Mouse (Mus musculus): ENCODE data around the gene 1110065P20Rik. TPM values are rescaled to one million over a fixed set of nuclear protein-coding genes. Genes with fewer than 3 reads are reported as not detected.

Gene 1110065P20Rik
- total and polyA plus RNA-seq, 3 experiments = 8.4 to 25.6 (median 12.7) TPM

GRCm38 (mm10) chr4:124825371-124825965 is 25.5 kb downstream of the 1110065P20Rik start:
- H3K36me3 ChIP-seq (replicated peaks) = peaks cover 96% of the 10 kb centered on the region

DNA sequence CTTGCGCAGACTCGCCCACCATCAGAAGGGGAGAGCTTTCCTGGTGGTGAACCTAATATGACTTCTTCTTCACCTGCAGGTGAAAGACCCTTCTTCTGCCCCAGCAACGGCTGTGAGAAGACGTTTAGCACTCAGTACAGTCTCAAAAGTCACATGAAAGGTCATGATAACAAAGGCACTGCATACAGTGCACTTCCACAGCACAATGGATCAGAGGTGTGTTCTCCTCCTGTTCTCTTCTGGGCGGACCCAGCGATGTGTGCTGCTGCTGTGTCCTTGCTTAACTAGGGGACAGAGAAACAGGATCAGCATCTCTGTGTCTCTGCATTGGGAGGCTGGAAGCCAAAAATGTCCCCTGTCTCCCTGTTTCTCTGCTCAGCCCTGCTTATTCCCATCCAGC is 26.0 kb downstream of the 1110065P20Rik start:
- no peak for ATAC-seq (ENCODE audit: extremely low read depth, insufficient number of reproducible peaks, low FRiP score, poor library complexity, severe bottlenecking)
- Histone ChIP-seq H3K4me3 (ENCODE audit: low read depth, low read length) (no peak overlapping the region), H3K36me3 (replicated peaks) (peaks cover 96% of the 10 kb centered on the region), H3K27me3 (ENCODE audit: insufficient read depth, low read length) (no peaks in the 10 kb centered on the region), H3K9me3 (replicated peaks) (no peaks in the 10 kb centered on the region), H3K4me1 (ENCODE audit: insufficient read depth, low read depth, low read length) (no peaks in the 10 kb centered on the region)
- no peak for DNase-seq (ENCODE audit: low spot score)
- TF ChIP-seq TAL1 (conservative IDR thresholded peaks at IDR 0.05; ENCODE audit: low read depth, low read length) (no peak), POLR2AphosphoS5 (IDR thresholded peaks at IDR 0.05; ENCODE audit: insufficient replicate concordance, low read depth, low read length) (no peak)

More at GRCm38 (mm10) chr4:124825371-124825965, 25.5 kb downstream of the 1110065P20Rik start:
- TF ChIP-seq GATA1 (IDR thresholded peaks at IDR 0.05; ENCODE audit: borderline replicate concordance, low read length) (no peak), CTCF (IDR thresholded peaks at IDR 0.05; ENCODE audit: low read depth, low read length) (no peak), GATA2 (IDR thresholded peaks at IDR 0.05; ENCODE audit: borderline replicate concordance, low read depth, low read length) (no peak), POLR2AphosphoS5 (IDR thresholded peaks at IDR 0.05; ENCODE audit: insufficient replicate concordance, low read depth, low read length) (no peak), TAL1 (conservative IDR thresholded peaks at IDR 0.05; ENCODE audit: low read depth, low read length) (no peak)
- H3K4me1 ChIP-seq (ENCODE audit: insufficient read depth, low read depth, low read length) = no peaks in the 10 kb centered on the region
- ATAC-seq (ENCODE audit: extremely low read depth, insufficient number of reproducible peaks, low FRiP score, poor library complexity, severe bottlenecking) (no peak), DNase-seq (ENCODE audit: low spot score) (no peak)
- no peaks in the 10 kb centered on the region for H3K9me3 ChIP-seq (replicated peaks)
- H3K4me3 ChIP-seq (ENCODE audit: low read depth, low read length) = no peak overlapping the region
- no peaks in the 10 kb centered on the region for H3K27me3 ChIP-seq (ENCODE audit: insufficient read depth, low read length)

- peaks cover 25% of the 10 kb centered on the region for H3K4me1 ChIP-seq (ENCODE audit: insufficient read depth, low read depth, low read length)
- no peaks in the 10 kb centered on the region for H3K27me3 ChIP-seq (ENCODE audit: insufficient read depth, low read length)
- no peak for ATAC-seq (ENCODE audit: extremely low read depth, insufficient number of reproducible peaks, low FRiP score, poor library complexity, severe bottlenecking)
- TF ChIP-seq GATA2 (IDR thresholded peaks at IDR 0.05; ENCODE audit: borderline replicate concordance, low read depth, low read length) (no peak), POLR2AphosphoS5 (IDR thresholded peaks at IDR 0.05; ENCODE audit: insufficient replicate concordance, low read depth, low read length) (no peak), GATA1 (IDR thresholded peaks at IDR 0.05; ENCODE audit: borderline replicate concordance, low read length) (no peak), TAL1 (conservative IDR thresholded peaks at IDR 0.05; ENCODE audit: low read depth, low read length) (no peak), CTCF (IDR thresholded peaks at IDR 0.05; ENCODE audit: low read depth, low read length) (no peak)
- DNase-seq (ENCODE audit: low spot score) = no peak
- H3K9me3 ChIP-seq (replicated peaks) = no peaks in the 10 kb centered on the region
- H3K4me3 ChIP-seq (ENCODE audit: low read depth, low read length) = no peak overlapping the region
- peaks cover 97% of the 10 kb centered on the region for H3K36me3 ChIP-seq (replicated peaks)
Measured at GRCm38 (mm10) chr4:124818832-124819231, 32.2 kb downstream of the 1110065P20Rik start.

- ATAC-seq (ENCODE audit: extremely low read depth, insufficient number of reproducible peaks, low FRiP score, poor library complexity, severe bottlenecking) = peak; percentile 93
- peaks cover 97% of the 10 kb centered on the region for H3K36me3 ChIP-seq (replicated peaks)
- no peak for TF ChIP-seq TAL1 (conservative IDR thresholded peaks at IDR 0.05; ENCODE audit: low read depth, low read length)
- no peak for TF ChIP-seq POLR2AphosphoS5 (IDR thresholded peaks at IDR 0.05; ENCODE audit: insufficient replicate concordance, low read depth, low read length)
- TF ChIP-seq CTCF (IDR thresholded peaks at IDR 0.05; ENCODE audit: low read depth, low read length) = no peak
- TF ChIP-seq GATA2 (IDR thresholded peaks at IDR 0.05; ENCODE audit: borderline replicate concordance, low read depth, low read length) = no peak
- no peak for TF ChIP-seq GATA1 (IDR thresholded peaks at IDR 0.05; ENCODE audit: borderline replicate concordance, low read length)
- DNase-seq (ENCODE audit: low spot score) = peak; percentile 17
- H3K4me3 ChIP-seq (ENCODE audit: low read depth, low read length) = no peak overlapping the region
- peaks cover 34% of the 10 kb centered on the region for H3K4me1 ChIP-seq (ENCODE audit: insufficient read depth, low read depth, low read length)
- H3K27me3 ChIP-seq (ENCODE audit: insufficient read depth, low read length) = no peaks in the 10 kb centered on the region
- no peaks in the 10 kb centered on the region for H3K9me3 ChIP-seq (replicated peaks)
Measured at GRCm38 (mm10) chr4:124817803-124818202, 33.2 kb downstream of the 1110065P20Rik start.

DNA sequence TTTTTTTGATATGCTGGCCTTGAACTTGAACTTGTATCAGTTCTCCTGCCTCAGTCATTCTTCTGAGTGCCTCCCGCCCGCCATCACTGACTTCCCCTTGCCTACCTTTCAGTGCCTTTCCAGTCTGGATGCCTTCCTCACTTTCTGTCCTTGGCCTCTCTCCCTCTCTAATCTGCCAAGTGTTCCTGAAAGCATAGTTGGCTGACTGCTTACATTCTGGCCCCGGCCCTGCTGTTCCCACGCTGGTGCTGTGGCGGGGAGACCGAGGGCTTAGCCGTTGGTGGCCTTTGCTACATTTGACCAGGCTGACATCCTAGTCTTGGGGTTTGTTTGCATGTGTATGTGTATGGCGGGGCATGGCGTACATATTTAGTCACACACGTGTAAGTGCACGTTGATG is 35.1 kb downstream of the 1110065P20Rik start:
- Histone ChIP-seq H3K4me1 (ENCODE audit: insufficient read depth, low read depth, low read length) (peaks cover 48% of the 10 kb centered on the region), H3K4me3 (ENCODE audit: low read depth, low read length) (no peak overlapping the region), H3K27me3 (ENCODE audit: insufficient read depth, low read length) (no peaks in the 10 kb centered on the region), H3K9me3 (replicated peaks) (no peaks in the 10 kb centered on the region), H3K36me3 (replicated peaks) (peaks cover 96% of the 10 kb centered on the region)
- ATAC-seq (ENCODE audit: extremely low read depth, insufficient number of reproducible peaks, low FRiP score, poor library complexity, severe bottlenecking) (no peak), DNase-seq (ENCODE audit: low spot score) (no peak)
- TF ChIP-seq GATA1 (IDR thresholded peaks at IDR 0.05; ENCODE audit: borderline replicate concordance, low read length) (no peak), GATA2 (IDR thresholded peaks at IDR 0.05; ENCODE audit: borderline replicate concordance, low read depth, low read length) (no peak), POLR2AphosphoS5 (IDR thresholded peaks at IDR 0.05; ENCODE audit: insufficient replicate concordance, low read depth, low read length) (no peak), TAL1 (conservative IDR thresholded peaks at IDR 0.05; ENCODE audit: low read depth, low read length) (no peak), CTCF (IDR thresholded peaks at IDR 0.05; ENCODE audit: low read depth, low read length) (no peak)

DNA sequence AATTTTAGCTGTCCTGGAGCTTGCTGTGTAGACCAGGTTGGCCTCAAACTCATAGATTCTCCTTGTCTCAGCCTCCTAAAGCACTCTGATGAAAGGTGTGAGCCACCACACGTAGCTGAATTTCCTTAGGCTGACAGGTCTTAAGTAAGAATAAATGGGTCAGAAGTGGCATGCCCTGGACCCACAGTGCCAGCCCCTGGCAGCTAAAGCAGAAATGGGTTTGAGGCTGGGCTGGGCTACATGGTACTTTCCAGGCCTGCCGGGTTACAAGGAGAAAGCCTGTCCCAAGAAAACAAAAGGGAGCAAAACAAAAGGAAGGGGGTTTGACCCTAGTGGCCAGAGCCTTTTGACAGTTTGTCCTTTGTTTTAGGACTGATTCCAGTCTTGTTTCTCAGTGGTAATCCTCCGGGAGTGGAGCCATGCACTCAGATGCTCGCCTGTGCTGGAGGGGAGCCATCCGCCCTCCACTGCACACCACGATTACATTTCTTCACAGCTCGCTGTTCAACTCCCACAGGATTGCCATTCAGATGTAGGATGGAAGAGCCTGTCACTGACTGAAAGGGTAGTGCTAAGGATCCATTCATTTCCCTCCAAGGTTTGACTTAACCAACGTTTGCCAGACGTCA is 39.5 kb downstream of the 1110065P20Rik start:
- no peak for ATAC-seq (ENCODE audit: extremely low read depth, insufficient number of reproducible peaks, low FRiP score, poor library complexity, severe bottlenecking)
- H3K4me3 ChIP-seq (ENCODE audit: low read depth, low read length) = no peak overlapping the region
- H3K4me1 ChIP-seq (ENCODE audit: insufficient read depth, low read depth, low read length) = peaks cover 69% of the 10 kb centered on the region
- no peak for DNase-seq (ENCODE audit: low spot score)
- H3K9me3 ChIP-seq (replicated peaks) = no peaks in the 10 kb centered on the region
- no peaks in the 10 kb centered on the region for H3K27me3 ChIP-seq (ENCODE audit: insufficient read depth, low read length)
- H3K36me3 ChIP-seq (replicated peaks) = peaks cover 91% of the 10 kb centered on the region
- TF ChIP-seq GATA2 (IDR thresholded peaks at IDR 0.05; ENCODE audit: borderline replicate concordance, low read depth, low read length) (no peak), GATA1 (IDR thresholded peaks at IDR 0.05; ENCODE audit: borderline replicate concordance, low read length) (no peak), POLR2AphosphoS5 (IDR thresholded peaks at IDR 0.05; ENCODE audit: insufficient replicate concordance, low read depth, low read length) (no peak), TAL1 (conservative IDR thresholded peaks at IDR 0.05; ENCODE audit: low read depth, low read length) (no peak), CTCF (IDR thresholded peaks at IDR 0.05; ENCODE audit: low read depth, low read length) (no peak)

All from G1E (cell line).